Mouse (Mus musculus): ENCODE measurements around the gene Fam78b.
A peak's percentile ranks its signal among the peaks of the same experiment; 100 is the strongest.

Gene Fam78b

GRCm38 (mm10) chr1:167001174-167001843 is at the start of gene Fam78b:
Fam78b (plus strand) TSS chr1:167001417.
- no peak for DNase-seq

GRCm38 (mm10) chr1:166964508-166964907 is 36.7 kb upstream of the Fam78b start:
- DNase-seq: peak; percentile 31

GRCm38 (mm10) chr1:166968271-166968670 is 32.9 kb upstream of the Fam78b start:
- no peak for DNase-seq

- no peak for DNase-seq
Observed at GRCm38 (mm10) chr1:166973731-166974130, 27.5 kb upstream of the Fam78b start.

- no peak for DNase-seq
Observed at GRCm38 (mm10) chr1:166978611-166979010, 22.6 kb upstream of the Fam78b start.

- no peak for DNase-seq
Observed at GRCm38 (mm10) chr1:166994266-166994665, 7.0 kb upstream of the Fam78b start.

- DNase-seq: no peak
Observed at GRCm38 (mm10) chr1:166996250-166996649, 5.0 kb upstream of the Fam78b start.

GRCm38 (mm10) chr1:166996811-166997210 is 4.4 kb upstream of the Fam78b start:
- no peak for DNase-seq

- DNase-seq: peak; percentile 63
Observed at GRCm38 (mm10) chr1:167000529-167001173, 566 bp upstream of the Fam78b start.

GRCm38 (mm10) chr1:167001844-167002485 is 748 bp downstream of the Fam78b start:
- no peak for DNase-seq

- peak; percentile 28 for DNase-seq
Observed at GRCm38 (mm10) chr1:167002486-167002850, 1.3 kb downstream of the Fam78b start.

- DNase-seq: no peak
Observed at GRCm38 (mm10) chr1:167004621-167005020, 3.4 kb downstream of the Fam78b start.

GRCm38 (mm10) chr1:167007341-167007740 is 6.1 kb downstream of the Fam78b start:
- DNase-seq: no peak

GRCm38 (mm10) chr1:167010190-167010589 is 9.0 kb downstream of the Fam78b start:
- no peak for DNase-seq

GRCm38 (mm10) chr1:167011301-167011700 is 10.1 kb downstream of the Fam78b start:
- DNase-seq: no peak

GRCm38 (mm10) chr1:167012616-167013015 is 11.4 kb downstream of the Fam78b start:
- no peak for DNase-seq

- no peak for DNase-seq
Observed at GRCm38 (mm10) chr1:167013234-167013864, 12.1 kb downstream of the Fam78b start.

- DNase-seq: no peak
Observed at GRCm38 (mm10) chr1:167016269-167016668, 15.1 kb downstream of the Fam78b start.

GRCm38 (mm10) chr1:167022001-167022424 is 20.8 kb downstream of the Fam78b start:
- no peak for DNase-seq

- DNase-seq: no peak
Observed at GRCm38 (mm10) chr1:167022541-167023121, 21.4 kb downstream of the Fam78b start.

- no peak for DNase-seq
Observed at GRCm38 (mm10) chr1:167023794-167024193, 22.6 kb downstream of the Fam78b start.

GRCm38 (mm10) chr1:167024961-167025360 is 23.7 kb downstream of the Fam78b start:
- no peak for DNase-seq

- no peak for DNase-seq
Observed at GRCm38 (mm10) chr1:167032046-167032648, 30.9 kb downstream of the Fam78b start.

Measured in liver (tissue).